Mouse (Mus musculus) CD4-positive, CD25-positive, alpha-beta regulatory T cell (primary cell): Measurements from ENCODE around the gene Folr2. TPM values are rescaled to one million over a fixed set of nuclear protein-coding genes. Genes with fewer than 3 reads are reported as not detected.

Experiments
- polyA plus RNA-seq: library from polyadenylated mRNA; unstranded; fragments of 100-300 nt; shearing (Covaris generic); gene quantifications from one replicate; pipeline ENCODE4 v1.2.1, GENCODE M21; 2017

The Folr2 gene
- 0.45 TPM for polyA plus RNA-seq

GRCm38 (mm10) chr7:101857094-101857493, at the start of gene Folr2:
TSS of gene Folr2 (minus strand) at chr7:101857194.

GRCm38 (mm10) chr7:101906287-101906681, 49.3 kb upstream of the Folr2 start, which contains the start of gene Tomt:
TSS of gene Tomt (minus strand) at chr7:101906359.

GRCm38 (mm10) chr7:101905561-101906286, 48.7 kb upstream of the Folr2 start, which contains the start of gene Lamtor1:
TSS of gene Lamtor1 (plus strand) at chr7:101905904.

GRCm38 (mm10) chr7:101870629-101871028, 13.6 kb upstream of the Folr2 start, which contains the start of gene Folr1:
TSS of gene Folr1 (minus strand) at chr7:101870788.

GRCm38 (mm10) chr7:101863415-101863814, 6.4 kb upstream of the Folr2 start, which contains the start of gene Anapc15:
TSS of gene Anapc15 (plus strand) at chr7:101863715.

GRCm38 (mm10) chr7:101837606-101838471, 19.2 kb downstream of the Folr2 start, which contains the start of gene Inppl1:
TSS of gene Inppl1 (minus strand) at chr7:101838229.

GRCm38 (mm10) chr7:101817861-101818401, 39.1 kb downstream of the Folr2 start, which contains the start of gene Phox2a:
TSS of gene Phox2a (plus strand) at chr7:101818313.

Other genes starting within 250 kb of the Folr2 start
- gene Clpb, start 193.6 kb downstream of the Folr2 start, polyA plus RNA-seq: 23.0 TPM
- gene Phox2a, start 38.9 kb downstream of the Folr2 start, polyA plus RNA-seq: not detected
- 7.6 TPM for gene Inppl1, start 19.0 kb downstream of the Folr2 start, polyA plus RNA-seq
- 45.9 TPM for gene Anapc15, start 6.5 kb upstream of the Folr2 start, polyA plus RNA-seq
- not detected for gene Folr1, start 13.6 kb upstream of the Folr2 start, polyA plus RNA-seq
- gene Lamtor1, start 48.7 kb upstream of the Folr2 start, polyA plus RNA-seq: 138 TPM
- 0.77 TPM for gene Tomt, start 49.2 kb upstream of the Folr2 start, polyA plus RNA-seq
- gene Lrrc51, start 76.7 kb upstream of the Folr2 start, polyA plus RNA-seq: 3.8 TPM
- gene Numa1, start 76.9 kb upstream of the Folr2 start, polyA plus RNA-seq: 153 TPM
- gene Il18bp, start 161.5 kb upstream of the Folr2 start, polyA plus RNA-seq: 6.2 TPM
- 21.9 TPM for gene Rnf121, start 208.3 kb upstream of the Folr2 start, polyA plus RNA-seq
- gene Xndc1, start 208.3 kb upstream of the Folr2 start, polyA plus RNA-seq: 29.7 TPM
- gene Xntrpc, start 208.5 kb upstream of the Folr2 start, polyA plus RNA-seq: 0.99 TPM
- not detected for gene Trpc2, start 225.9 kb upstream of the Folr2 start, polyA plus RNA-seq
- 0.12 TPM for gene Art1, start 244.5 kb upstream of the Folr2 start, polyA plus RNA-seq